Mouse (Mus musculus) liver, postnatal 0 days (tissue): ENCODE results near the gene Lcn12. TPM values are rescaled to one million over a fixed set of nuclear protein-coding genes. Genes with fewer than 3 reads are reported as not detected.
A peak's percentile ranks its signal among the peaks of the same experiment; 100 is the strongest.

Experiments
- ATAC-seq: fragments of 200-750 bp; cut with Nextera tagmentation; 2 replicates; pipeline ENCODE4 v1.8.0; 2017; ENCODE audit warnings: mild to moderate bottlenecking, moderate library complexity
- DNase-seq: peaks from one replicate; pipeline ENCODE4 v3.0.0-alpha.2; 2016
- H3K27ac ChIP-seq: fragments of 300-500 bp; sonication (generic); 2 replicates; pipeline ENCODE4 v1.5.1; 2014; ENCODE audit warnings: antibody characterized with exemption, moderate library complexity, mild to moderate bottlenecking, low read depth
- H3K27me3 ChIP-seq: fragments of 300-500 bp; sonication (generic); 2 replicates; pipeline ENCODE4 v1.6.1; 2014; ENCODE audit warnings: low read length, control low read depth, mixed read lengths; ENCODE audit not compliant: insufficient read depth
- H3K36me3 ChIP-seq: fragments of 300-500 bp; sonication (generic); replicated peaks from 2 replicates; pipeline ENCODE4 v1.6.1; 2014; ENCODE audit warnings: mild to moderate bottlenecking, control low read depth, low read length, moderate library complexity, mixed read lengths; ENCODE audit not compliant: insufficient read depth
- H3K4me1 ChIP-seq: fragments of 300-500 bp; sonication (generic); 2 replicates; pipeline ENCODE4 v1.6.1; 2014; ENCODE audit warnings: antibody characterized with exemption, mild to moderate bottlenecking, control low read depth; ENCODE audit not compliant: insufficient read depth
- H3K4me2 ChIP-seq: fragments of 300-500 bp; sonication (generic); 2 replicates; pipeline ENCODE4 v1.6.1; 2014; ENCODE audit warnings: low read depth, mild to moderate bottlenecking, low read length, moderate library complexity, mixed read lengths
- H3K4me3 ChIP-seq: fragments of 300-500 bp; sonication (generic); 2 replicates; pipeline ENCODE4 v1.5.1; 2014; ENCODE audit warnings: low read depth, low read length
- H3K9ac ChIP-seq: fragments of 300-500 bp; sonication (generic); replicated peaks from 2 replicates; pipeline ENCODE4 v1.6.1; 2014; ENCODE audit warnings: mild to moderate bottlenecking, moderate library complexity
- H3K9me3 ChIP-seq: fragments of 300-500 bp; sonication (generic); 2 replicates; pipeline ENCODE4 v1.6.1; 2016; ENCODE audit warnings: mild to moderate bottlenecking, control low read depth, low read length, mixed read lengths
- CTCF ChIP-seq: sonication (generic); IDR thresholded peaks from 2 replicates; pipeline ENCODE4 v1.5.1; 2016; ENCODE audit warnings: antibody characterized with exemption, low read depth
- EP300 ChIP-seq: IDR thresholded peaks from 2 replicates; pipeline ENCODE4 v1.6.1; 2016; ENCODE audit warnings: antibody characterized with exemption, low read depth, mild to moderate bottlenecking
- WGBS: fragments of 180-500 bp; shearing (Covaris S2); extraction: QIAGEN DNeasy Blood & Tissue Kit; methylation state at CpG from one replicate; pipeline ENCODE4 v1.1.7; 2014; ENCODE audit not compliant: insufficient replicate concordance; 5-methylcytosine and 5-hydroxymethylcytosine counted together
- polyA plus RNA-seq: library from polyadenylated mRNA; unstranded; fragments of >200 nt; fragmentation: Nextera tagmentation; extraction: Ambion mirVana; gene quantifications from 2 replicates; pipeline ENCODE4 v1.2.1, GENCODE M21; 2015

Gene Lcn12
- polyA plus RNA-seq, 1 experiment from 2014 or later, result not detected

- H3K4me3 ChIP-seq, result no peak overlapping the region
- TF ChIP-seq CTCF, result no peak
- no peak for TF ChIP-seq EP300
- no peaks in the 10 kb centered on the region for H3K27me3 ChIP-seq
- H3K27ac ChIP-seq, result no peak overlapping the region
- 70% methylated on average over 19 of the region's 19 CpGs for WGBS
- peaks cover 22% of the 10 kb centered on the region for H3K4me1 ChIP-seq
- H3K4me2 ChIP-seq, result no peak overlapping the region
- H3K9me3 ChIP-seq, result no peaks in the 10 kb centered on the region
- peaks cover 16% of the 10 kb centered on the region for H3K36me3 ChIP-seq
- ATAC-seq (no peak), DNase-seq (no peak)
- no peak overlapping the region for H3K9ac ChIP-seq
Measured at GRCm38 (mm10) chr2:25504538-25504937, 10.8 kb upstream of the Lcn12 start.

- Histone ChIP-seq H3K9ac (no peak overlapping the region), H3K36me3 (peaks cover 16% of the 10 kb centered on the region), H3K9me3 (no peaks in the 10 kb centered on the region), H3K27me3 (no peaks in the 10 kb centered on the region), H3K27ac (no peak overlapping the region), H3K4me1 (peaks cover 22% of the 10 kb centered on the region), H3K4me3 (no peak overlapping the region), H3K4me2 (0 out of 2 replicates have a peak overlapping the region, but pooled peaks have one; percentile 95)
- no peak for DNase-seq
- TF ChIP-seq CTCF (no peak), EP300 (no peak)
- 64% methylated on average over 3 of the region's 3 CpGs for WGBS
- ATAC-seq, result peak; percentile 44
Measured at GRCm38 (mm10) chr2:25502726-25503125, 9.0 kb upstream of the Lcn12 start.

- peaks cover 16% of the 10 kb centered on the region for H3K36me3 ChIP-seq
- TF ChIP-seq CTCF (peak; percentile 28; the same call in 1 of the 2 replicates), EP300 (no peak)
- no peaks in the 10 kb centered on the region for H3K9me3 ChIP-seq
- H3K27ac ChIP-seq, result peak within 1 kb of the TSS; percentile 88
- H3K4me1 ChIP-seq, result peaks cover 22% of the 10 kb centered on the region
- H3K4me3 ChIP-seq, result peak within 1 kb of the TSS; percentile 84
- ATAC-seq, result no peak
- H3K4me2 ChIP-seq, result peak within 1 kb of the TSS; percentile 95
- no peak for DNase-seq
- peak within 1 kb of the TSS; percentile 97 for H3K9ac ChIP-seq
- 76% methylated on average over 20 of the region's 20 CpGs for WGBS
- no peaks in the 10 kb centered on the region for H3K27me3 ChIP-seq
Measured at GRCm38 (mm10) chr2:25501593-25502486, 8.1 kb upstream of the Lcn12 start, which contains the start of gene C8g. Gene C8g, minus strand, starts transcription at chr2:25501719.

- Histone ChIP-seq H3K4me3 (peak within 1 kb of the TSS; percentile 84), H3K4me1 (peaks cover 22% of the 10 kb centered on the region), H3K36me3 (peaks cover 16% of the 10 kb centered on the region), H3K9ac (peak within 1 kb of the TSS; percentile 97), H3K9me3 (no peaks in the 10 kb centered on the region), H3K4me2 (peak within 1 kb of the TSS; percentile 95), H3K27me3 (no peaks in the 10 kb centered on the region), H3K27ac (peak within 1 kb of the TSS; percentile 88)
- WGBS, result under 1% methylated on average over 38 of the region's 44 CpGs
- ATAC-seq (peak; percentile 89), DNase-seq (peak; percentile 94)
- TF ChIP-seq CTCF (no peak), EP300 (no peak)
Measured at GRCm38 (mm10) chr2:25500576-25501405, 7.1 kb upstream of the Lcn12 start, which contains the start of gene Fbxw5. Gene Fbxw5, plus strand, starts transcription at chr2:25500750.

- ATAC-seq (peak; percentile 58), DNase-seq (no peak)
- Histone ChIP-seq H3K4me1 (peaks cover 22% of the 10 kb centered on the region), H3K27me3 (no peaks in the 10 kb centered on the region), H3K27ac (peak overlapping the region; percentile 77), H3K9me3 (no peaks in the 10 kb centered on the region), H3K4me3 (peak overlapping the region; percentile 84), H3K9ac (peak overlapping the region; percentile 97), H3K36me3 (peaks cover 13% of the 10 kb centered on the region), H3K4me2 (peak overlapping the region; percentile 95)
- no peak for TF ChIP-seq CTCF
- no peak for TF ChIP-seq EP300
- WGBS, result 55% methylated on average over 6 of the region's 6 CpGs
Measured at GRCm38 (mm10) chr2:25500071-25500575, 6.4 kb upstream of the Lcn12 start.
